Mouse (Mus musculus) embryonic fibroblast, embryonic 13.5 days (primary cell): ENCODE results near the gene Adssl1.

Experiments used
- CTCF ChIP-seq: IDR thresholded peaks from 2 replicates; pipeline ENCODE4 v1.5.1; 2011; ENCODE audit warnings: mild to moderate bottlenecking, control low read depth, low read length, moderate library complexity, borderline replicate concordance; ENCODE audit not compliant: insufficient read depth
- POLR2A ChIP-seq: IDR thresholded peaks from 2 replicates; pipeline ENCODE4 v1.6.1; 2011; ENCODE audit warnings: low read depth, mild to moderate bottlenecking, control low read depth, low read length, moderate library complexity

GRCm38 (mm10) chr12:112648081-112648480 is 28.2 kb downstream of the Adssl1 start:
- TF ChIP-seq CTCF (no peak), POLR2A (no peak)
